Mouse (Mus musculus) left cerebral cortex, adult 9 months (tissue): ENCODE data around the gene Spdye4c.

Source experiments
- DNase-seq, 2 experiments: peaks; one replicate each; pipeline ENCODE4 v3.0.0; 2022; ENCODE audit warnings: low spot score in 2 of 2

Gene Spdye4c

GRCm38 (mm10) chr2:128609286-128609685 is 18.3 kb downstream of the Spdye4c start:
- no peak for DNase-seq

DNA sequence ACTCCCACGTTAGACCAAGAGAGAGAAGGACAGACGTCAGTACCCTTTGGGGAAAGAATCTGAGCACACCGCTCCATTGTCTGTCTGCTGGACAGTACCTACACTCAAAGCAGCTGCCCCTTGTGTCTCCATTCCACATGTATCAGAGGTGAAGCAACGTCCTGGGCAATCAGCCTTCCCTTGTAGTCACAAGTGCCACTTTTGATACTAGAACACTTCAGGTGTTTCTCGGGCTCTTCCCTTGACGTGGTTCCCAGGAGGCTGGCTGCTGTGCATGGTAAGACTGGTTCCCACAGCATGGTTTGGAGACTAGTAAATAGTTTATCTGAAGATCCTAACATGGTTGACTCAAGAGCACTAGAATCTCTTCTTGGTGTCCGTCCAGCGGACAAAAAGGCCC is 20.2 kb downstream of the Spdye4c start:
- no peak for DNase-seq

DNA sequence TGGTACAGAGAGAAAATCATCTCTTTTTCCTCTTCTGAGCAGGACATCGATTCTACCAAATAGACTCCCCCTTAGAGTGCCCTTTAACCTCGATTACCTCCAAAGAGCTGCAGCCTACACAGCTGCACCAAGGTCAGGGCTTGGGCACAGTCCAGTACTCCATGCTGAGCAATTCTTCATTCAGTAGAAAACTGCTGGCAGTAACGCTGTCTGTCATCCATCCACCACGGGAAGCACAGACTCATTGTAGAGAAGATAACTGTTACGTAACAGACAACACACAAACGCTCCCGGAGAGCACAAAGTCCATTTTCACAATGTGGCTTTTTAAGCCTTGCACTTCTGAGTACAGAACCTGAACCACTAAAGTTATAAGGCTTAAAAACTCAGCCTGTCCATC is 21.3 kb downstream of the Spdye4c start:
- no peak for DNase-seq

DNA sequence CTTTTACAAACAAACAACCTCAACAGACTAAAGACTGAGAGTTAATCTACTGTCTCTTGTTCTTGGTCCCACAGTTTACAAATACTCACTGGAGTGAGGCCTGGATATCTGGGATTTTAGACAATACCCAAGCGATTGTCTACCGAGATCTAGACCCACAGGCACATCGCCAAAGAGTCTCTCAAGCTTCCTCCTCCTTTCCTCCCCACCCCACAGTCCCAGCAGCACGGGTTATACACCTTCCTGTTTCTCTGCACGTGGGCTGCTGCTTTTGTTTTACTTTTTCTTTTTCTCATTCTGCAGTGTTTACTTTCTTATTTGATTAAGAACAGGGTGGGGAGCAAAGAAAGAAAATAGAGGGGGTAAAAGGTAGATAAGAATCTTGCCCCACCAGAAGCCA is 22.4 kb downstream of the Spdye4c start:
- DNase-seq: no peak

DNA sequence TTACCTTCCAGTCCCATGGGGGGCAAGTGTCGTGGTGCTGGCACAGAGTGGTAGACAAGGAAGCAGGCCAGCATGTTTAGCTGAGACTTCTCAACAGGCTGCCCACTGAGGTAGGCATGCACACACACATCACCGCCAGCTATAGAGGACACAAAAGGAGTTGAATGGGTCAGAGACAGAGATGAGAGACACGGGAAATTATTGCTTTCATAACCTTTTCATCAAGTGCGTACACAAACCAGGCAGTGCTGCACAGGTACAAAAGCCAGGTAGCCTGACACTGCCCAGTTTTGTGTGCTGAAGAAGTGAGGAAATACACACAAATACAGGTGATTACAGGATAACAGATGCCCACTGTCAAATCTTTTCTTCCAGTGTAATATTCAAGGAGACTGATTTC is 24.4 kb downstream of the Spdye4c start:
- no peak for DNase-seq

GRCm38 (mm10) chr2:128620578-128620977 is 29.6 kb downstream of the Spdye4c start:
- no peak for DNase-seq
